In the genomic region with DNA sequence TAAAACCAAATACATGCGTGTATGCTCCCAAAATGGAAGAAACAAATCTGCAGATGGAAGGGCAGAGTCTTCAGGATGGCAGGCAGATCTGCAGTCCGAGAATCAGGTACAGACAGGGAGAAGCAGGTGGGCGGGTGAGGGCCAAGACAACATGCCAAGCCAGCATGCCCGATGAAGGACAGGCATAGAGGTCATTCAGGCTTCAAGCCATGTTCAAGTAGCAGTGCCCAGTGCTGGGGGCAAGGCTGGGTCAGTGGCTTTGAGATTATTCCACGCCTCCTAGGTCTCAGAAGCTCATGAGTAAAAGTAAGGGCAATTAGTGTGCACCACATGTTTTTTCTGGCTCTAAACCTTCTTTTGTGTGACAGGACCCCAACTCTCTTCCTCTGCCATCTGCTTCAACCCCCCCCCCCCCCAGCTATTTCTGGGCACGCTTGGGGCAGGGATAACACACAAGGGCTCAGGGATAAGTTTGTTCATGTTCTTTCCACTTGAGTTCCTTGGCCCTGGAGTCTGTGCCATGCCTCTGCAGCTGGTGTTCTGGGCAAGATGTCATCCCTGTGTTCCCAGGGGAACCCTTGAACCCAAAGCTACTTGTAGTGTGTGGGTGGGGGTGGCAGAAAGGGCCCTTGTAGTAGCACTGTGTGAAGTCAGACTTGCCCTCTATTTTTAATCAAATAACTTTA, we compare ENCODE assay signal across 17 mouse cellular contexts. TPM values are rescaled to one million over a fixed set of nuclear protein-coding genes. Genes with fewer than 3 reads are reported as not detected.
DNase-seq lines count a peak whose midpoint lies in the region; ATAC-seq and TF ChIP-seq lines count a peak whose summit lies in the region.
"Had no signal": no experiment of that assay in that cellular context is flagged by ENCODE, and none has a peak within 500 bp of the region (broad histone marks: within the 10 kb centered on the region; RNA-seq: fewer than 3 reads in every experiment).

No protein-coding gene starts in this region.

- no peaks in the 10 kb centered on the region for H3K4me1 ChIP-seq in hindbrain, embryonic 15.5 days (replicated peaks)
- no peaks in the 10 kb centered on the region for H3K4me1 ChIP-seq in hindbrain, embryonic 14.5 days (replicated peaks; ENCODE audit: control insufficient read depth, insufficient read depth, low read length)
- H3K4me1 ChIP-seq: liver, embryonic 12.5 days; midbrain, embryonic 12.5 days had no signal

- H3K9me3 ChIP-seq in hindbrain, embryonic 15.5 days, result no peaks in the 10 kb centered on the region
- H3K9me3 ChIP-seq in hindbrain, embryonic 14.5 days (ENCODE audit: control insufficient read depth, low read length), result no peaks in the 10 kb centered on the region
- H3K9me3 ChIP-seq: heart, embryonic 13.5 days; liver, embryonic 12.5 days; midbrain, embryonic 12.5 days had no signal

- H3K4me2 ChIP-seq in hindbrain, embryonic 15.5 days, result no peak overlapping the region
- no peak overlapping the region for H3K4me2 ChIP-seq in hindbrain, embryonic 14.5 days (replicated peaks)
- H3K4me2 ChIP-seq: heart, embryonic 13.5 days; liver, embryonic 12.5 days; lung, embryonic 14.5 days; midbrain, embryonic 12.5 days had no signal

- DNase-seq in cerebellum, postnatal 10 days, result peak; percentile 90 to 92
- no peak for DNase-seq in cerebellum, adult 18-20 months
- no peak for DNase-seq in hindbrain, embryonic 14.5 days (ENCODE audit: low spot score)
- DNase-seq in brain, embryonic 14.5 days (ENCODE audit: low read depth), result peak; percentile 63
- DNase-seq in gastrocnemius, postnatal 14 days, result peak; percentile 53
- DNase-seq in urinary bladder, postnatal 10 days (ENCODE audit: low spot score), result no peak
- DNase-seq: adrenal gland, adult 8-10 months; cerebellum, adult 11 months; lung, embryonic 14.5 days; lung, postnatal 4 days; thymus, adult 2 months had no signal

- ATAC-seq in hindbrain, embryonic 15.5 days (ENCODE audit: low FRiP score, low read depth), result peak; percentile 80
- no peak; the same call in 1 of the 2 replicates for ATAC-seq in hindbrain, embryonic 14.5 days (ENCODE audit: low FRiP score)
- ATAC-seq in erythroblast, adult 5-6 weeks (replicated peaks; ENCODE audit: low FRiP score, poor library complexity, severe bottlenecking), result no peak
- ATAC-seq: intestine, postnatal 0 days; liver, embryonic 12.5 days had no signal

- intact Hi-C loops in gastrocnemius, postnatal 14 days (cut with DNase I; ENCODE audit: low total_unique reads), result no loop called here

- H3K36me3 ChIP-seq in hindbrain, embryonic 15.5 days, result no peaks in the 10 kb centered on the region
- H3K36me3 ChIP-seq in hindbrain, embryonic 14.5 days (replicated peaks; ENCODE audit: control insufficient read depth, insufficient read depth), result 0 out of 2 replicates have a peak, but pooled peaks cover 4% of the 10 kb centered on the region
- H3K36me3 ChIP-seq: heart, embryonic 13.5 days; liver, embryonic 12.5 days; midbrain, embryonic 12.5 days had no signal

- WGBS in hindbrain, embryonic 15.5 days, result 76% methylated on average over 6 of the region's 6 CpGs
- WGBS in hindbrain, embryonic 14.5 days, result 78% methylated on average over 6 of the region's 6 CpGs

- H3K27ac ChIP-seq in hindbrain, embryonic 15.5 days (replicated peaks), result no peak overlapping the region
- H3K27ac ChIP-seq in hindbrain, embryonic 14.5 days, result no peak overlapping the region
- H3K27ac ChIP-seq: heart, embryonic 13.5 days; liver, embryonic 12.5 days; midbrain, embryonic 12.5 days had no signal

- no peak overlapping the region for H3K4me3 ChIP-seq in hindbrain, embryonic 15.5 days
- H3K4me3 ChIP-seq in hindbrain, embryonic 14.5 days (replicated peaks; ENCODE audit: low read length), result no peak overlapping the region
- H3K4me3 ChIP-seq: heart, embryonic 13.5 days; liver, embryonic 12.5 days; midbrain, embryonic 12.5 days had no signal

- no peak overlapping the region for H3K9ac ChIP-seq in hindbrain, embryonic 15.5 days
- no peak overlapping the region for H3K9ac ChIP-seq in hindbrain, embryonic 14.5 days
- H3K9ac ChIP-seq: heart, embryonic 13.5 days; liver, embryonic 12.5 days; lung, embryonic 14.5 days; midbrain, embryonic 12.5 days had no signal

- no peaks in the 10 kb centered on the region for H3K27me3 ChIP-seq in hindbrain, embryonic 15.5 days
- H3K27me3 ChIP-seq in hindbrain, embryonic 14.5 days (ENCODE audit: control insufficient read depth, insufficient read depth, low read length), result no peaks in the 10 kb centered on the region
- H3K27me3 ChIP-seq: heart, embryonic 13.5 days; liver, embryonic 12.5 days had no signal

- no peak for TF ChIP-seq POLR2A in brain, embryonic 14.5 days (IDR thresholded peaks at IDR 0.05; ENCODE audit: borderline replicate concordance, extremely low read depth, insufficient read depth, insufficient read length, poor library complexity, severe bottlenecking)

- no peak for TF ChIP-seq CTCF in brain, embryonic 14.5 days (IDR thresholded peaks at IDR 0.05; ENCODE audit: borderline replicate concordance, extremely low read depth, insufficient read depth, insufficient read length)

RNA-seq across cellular contexts. Expression of gene Sacs, which starts 16.8 kb away (rescaled TPM):
- 6.9 and 7.6 TPM in 2 replicates for polyA plus RNA-seq in hindbrain, embryonic 15.5 days (2015; fragmentation: Nextera tagmentation; extraction: Ambion mirVana)
- polyA plus RNA-seq in hindbrain, embryonic 14.5 days (2014; fragmentation: Nextera tagmentation; extraction: Ambion mirVana), result 11.7 and 12.6 TPM in 2 replicates
- polyA plus RNA-seq in brain, embryonic 14.5 days (2012; rRNA removed), result 10.4 and 12.1 TPM in 2 replicates
- 10 to 100 TPM; 22.8 to 31.4 TPM for total RNA-seq in gastrocnemius, postnatal 14 days (2021)
- total RNA-seq in erythroblast, adult 5-6 weeks (2015; ENCODE audit: low replicate concordance), result 4.4 and 5.4 TPM in 2 replicates
- 7.1 and 7.6 TPM in 2 replicates for total RNA-seq in erythroblast, adult 5-6 weeks (2017; ENCODE audit: low replicate concordance)

Comparison
In these comparisons a context has a peak if more than half of its experiments do, and no peak if none do; other contexts are left out.
1. DNase-seq: peak in cerebellum, postnatal 10 days (2 of 2), brain, embryonic 14.5 days (single experiment) and gastrocnemius, postnatal 14 days (single experiment); none in cerebellum, adult 18-20 months (0 of 2), hindbrain, embryonic 14.5 days (single experiment) and urinary bladder, postnatal 10 days (single experiment).